Mouse (Mus musculus): ENCODE measurements around the gene B3galt5. TPM values are rescaled to one million over a fixed set of nuclear protein-coding genes. Genes with fewer than 3 reads are reported as not detected.
A peak's percentile ranks its signal among the peaks of the same experiment; 100 is the strongest.

Gene B3galt5
- polyA plus RNA-seq, 1 experiment from 2014 or later: 0.18 TPM

DNA sequence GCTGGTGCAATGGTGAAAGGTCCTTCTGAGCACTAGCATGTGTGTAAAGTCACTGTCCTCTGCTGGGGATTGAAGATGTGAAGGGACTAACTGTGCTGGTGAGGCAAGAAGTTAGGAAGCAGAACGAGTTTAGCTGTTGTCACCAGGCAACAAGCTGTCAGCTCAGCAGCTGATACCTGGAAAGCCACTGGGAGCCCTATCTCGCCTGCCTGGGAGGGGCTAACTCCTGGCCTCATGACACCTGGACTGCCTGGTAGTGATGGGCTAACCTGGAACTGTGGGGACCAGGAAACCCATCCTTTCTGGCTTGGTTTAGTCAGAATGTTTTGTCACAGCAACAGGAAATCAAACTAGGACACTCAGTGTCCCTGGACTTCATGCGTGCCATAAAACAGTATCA lies 41.0 kb downstream of the B3galt5 start:
- Histone ChIP-seq H3K9ac (replicated peaks; ENCODE audit: low read depth) (no peak overlapping the region), H3K4me2 (replicated peaks; ENCODE audit: low read depth, low read length) (no peak overlapping the region), H3K27me3 (replicated peaks; ENCODE audit: insufficient read depth, low read length) (peaks cover 12% of the 10 kb centered on the region; the same call in 1 of the 2 replicates), H3K4me1 (ENCODE audit: insufficient read depth, low read depth, low read length) (no peaks in the 10 kb centered on the region), H3K4me3 (ENCODE audit: low read depth, low read length) (no peak overlapping the region), H3K9me3 (ENCODE audit: low read length) (no peaks in the 10 kb centered on the region), H3K27ac (ENCODE audit: low read length) (no peak overlapping the region), H3K36me3 (ENCODE audit: insufficient read depth, low read length) (no peaks in the 10 kb centered on the region)
- no peak for TF ChIP-seq CTCF (IDR thresholded peaks at IDR 0.05)
- no peak for TF ChIP-seq EP300 (IDR thresholded peaks at IDR 0.05)
- DNase-seq (ENCODE audit: low spot score): no peak
- ATAC-seq: no peak
- 49% methylated on average over 3 of the region's 3 CpGs for WGBS

DNA sequence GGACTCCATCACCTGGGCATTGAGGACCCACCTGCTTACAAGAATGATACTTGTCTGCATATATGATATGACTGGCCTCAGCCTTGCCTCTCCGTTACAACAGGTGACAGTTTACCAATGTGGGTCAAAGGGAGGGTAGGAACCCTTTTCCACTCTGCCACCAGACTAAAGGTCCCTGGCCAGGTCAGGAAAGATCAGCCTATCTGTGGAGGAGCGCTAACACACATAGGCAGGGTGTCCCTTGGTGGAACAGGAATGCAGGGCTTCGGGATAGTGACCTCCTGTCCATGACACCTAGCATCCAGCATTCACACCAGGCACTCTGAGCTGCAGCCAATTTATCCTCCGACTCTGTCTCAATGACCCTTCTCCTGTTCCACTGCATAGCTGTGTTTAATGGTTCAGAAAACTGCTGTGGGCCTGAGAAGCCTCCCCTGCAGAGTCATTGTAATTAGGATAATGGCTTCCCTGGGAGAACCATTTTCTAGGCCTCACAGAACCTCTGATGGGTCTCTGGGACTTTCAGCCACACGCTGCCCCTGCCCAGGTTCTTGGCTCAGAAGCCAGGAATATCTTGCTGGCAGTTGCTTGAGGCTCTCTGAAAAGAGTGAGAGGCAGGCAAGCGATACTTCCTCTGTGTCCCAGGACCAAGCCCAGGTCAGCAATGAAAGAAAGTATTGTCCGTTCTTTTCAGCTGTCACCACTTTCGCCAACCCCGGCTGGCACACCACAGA lies 43.1 kb downstream of the B3galt5 start:
- H3K27ac ChIP-seq (ENCODE audit: low read length): no peak overlapping the region
- H3K4me3 ChIP-seq (ENCODE audit: low read depth, low read length): no peak overlapping the region
- peaks cover 12% of the 10 kb centered on the region; the same call in 1 of the 2 replicates for H3K27me3 ChIP-seq (replicated peaks; ENCODE audit: insufficient read depth, low read length)
- H3K9ac ChIP-seq (replicated peaks; ENCODE audit: low read depth): no peak overlapping the region
- ATAC-seq: no peak
- H3K9me3 ChIP-seq (ENCODE audit: low read length): no peaks in the 10 kb centered on the region
- no peak for DNase-seq (ENCODE audit: low spot score)
- WGBS: 65% methylated on average over 9 of the region's 9 CpGs
- H3K36me3 ChIP-seq (ENCODE audit: insufficient read depth, low read length): no peaks in the 10 kb centered on the region
- no peak for TF ChIP-seq CTCF (IDR thresholded peaks at IDR 0.05)
- no peak for TF ChIP-seq EP300 (IDR thresholded peaks at IDR 0.05)
- no peaks in the 10 kb centered on the region for H3K4me1 ChIP-seq (ENCODE audit: insufficient read depth, low read depth, low read length)
- no peak overlapping the region for H3K4me2 ChIP-seq (replicated peaks; ENCODE audit: low read depth, low read length)

DNA sequence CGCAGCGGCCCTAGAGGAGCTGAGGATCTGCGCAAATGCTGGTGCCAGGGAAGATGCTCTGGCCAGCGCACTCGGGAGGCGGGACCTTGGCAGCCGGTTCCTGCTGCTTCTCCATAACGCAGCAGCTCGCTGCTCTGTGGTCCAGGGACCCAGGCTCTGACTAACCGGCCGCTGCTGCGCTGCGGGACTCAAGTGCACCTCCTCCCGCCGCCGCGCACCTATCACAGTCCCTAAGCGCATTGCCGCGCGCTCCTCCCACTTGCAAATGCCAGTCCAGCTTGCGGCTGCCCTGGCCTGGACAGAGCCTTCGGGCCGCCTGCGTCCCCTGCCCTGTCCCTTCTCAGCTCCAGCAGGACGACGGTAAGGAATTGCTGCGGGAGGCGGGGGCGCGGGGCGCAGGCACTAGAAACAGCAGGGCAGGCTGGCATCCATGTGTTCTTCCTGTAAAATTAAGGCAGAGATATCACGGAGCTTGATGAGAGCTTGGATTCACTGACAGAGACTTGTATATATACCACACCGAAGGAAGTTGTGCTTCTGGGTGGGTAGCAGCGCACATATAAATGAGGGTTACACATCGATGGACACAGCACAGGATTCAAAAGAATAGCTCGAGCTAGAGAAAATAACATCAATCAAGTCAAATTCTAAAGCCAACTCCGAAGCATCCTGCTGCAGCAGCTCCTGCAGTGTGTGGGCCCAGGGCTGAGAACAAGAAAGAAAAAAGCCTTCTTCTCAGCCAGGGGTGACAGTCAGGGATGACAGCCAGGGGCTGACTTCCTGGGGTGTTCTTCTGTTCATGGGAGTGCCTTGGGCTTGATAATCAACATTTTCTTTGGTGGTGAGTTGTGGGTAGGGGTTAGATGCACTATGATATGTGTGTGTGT lies 45.4 kb downstream of the B3galt5 start:
- DNase-seq (ENCODE audit: low spot score): peak; percentile 66
- WGBS: 4% methylated on average over 37 of the region's 38 CpGs
- H3K4me2 ChIP-seq (replicated peaks; ENCODE audit: low read depth, low read length): 0 out of 2 replicates have a peak overlapping the region, but pooled peaks have one; percentile 22
- no peak overlapping the region for H3K27ac ChIP-seq (ENCODE audit: low read length)
- peak; percentile 84 for ATAC-seq
- peaks cover 12% of the 10 kb centered on the region; the same call in 1 of the 2 replicates for H3K27me3 ChIP-seq (replicated peaks; ENCODE audit: insufficient read depth, low read length)
- no peak for TF ChIP-seq CTCF (IDR thresholded peaks at IDR 0.05)
- no peak for TF ChIP-seq EP300 (IDR thresholded peaks at IDR 0.05)
- H3K9ac ChIP-seq (replicated peaks; ENCODE audit: low read depth): no peak overlapping the region
- no peaks in the 10 kb centered on the region for H3K36me3 ChIP-seq (ENCODE audit: insufficient read depth, low read length)
- H3K4me1 ChIP-seq (ENCODE audit: insufficient read depth, low read depth, low read length): no peaks in the 10 kb centered on the region
- no peaks in the 10 kb centered on the region for H3K9me3 ChIP-seq (ENCODE audit: low read length)
- H3K4me3 ChIP-seq (ENCODE audit: low read depth, low read length): no peak overlapping the region; the same call in 1 of the 2 replicates

DNA sequence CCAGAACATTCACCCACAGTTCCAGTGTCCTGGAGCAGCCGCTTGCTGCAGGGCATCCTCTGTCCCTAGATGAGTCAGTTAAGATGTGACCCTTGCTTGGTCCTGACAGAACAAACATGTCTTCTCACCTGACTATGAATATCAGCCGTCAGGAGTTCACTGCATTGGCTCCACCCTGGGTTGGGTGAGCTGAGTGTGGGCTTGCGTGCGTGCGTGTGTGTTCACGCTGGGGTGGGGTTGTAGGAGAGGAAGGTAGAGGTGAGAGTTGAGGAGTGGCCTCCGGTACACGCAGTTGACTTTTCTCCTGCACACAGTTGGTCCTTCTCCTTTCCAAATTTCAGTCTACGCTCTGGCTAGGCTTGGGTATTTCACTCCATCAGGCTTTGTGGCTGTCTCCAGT lies 47.0 kb downstream of the B3galt5 start:
- Histone ChIP-seq H3K36me3 (ENCODE audit: insufficient read depth, low read length) (no peaks in the 10 kb centered on the region), H3K9ac (replicated peaks; ENCODE audit: low read depth) (no peak overlapping the region), H3K4me3 (ENCODE audit: low read depth, low read length) (no peak overlapping the region), H3K4me1 (ENCODE audit: insufficient read depth, low read depth, low read length) (no peaks in the 10 kb centered on the region), H3K9me3 (ENCODE audit: low read length) (no peaks in the 10 kb centered on the region), H3K27ac (ENCODE audit: low read length) (no peak overlapping the region), H3K27me3 (replicated peaks; ENCODE audit: insufficient read depth, low read length) (peaks cover 12% of the 10 kb centered on the region; the same call in 1 of the 2 replicates), H3K4me2 (replicated peaks; ENCODE audit: low read depth, low read length) (no peak overlapping the region)
- WGBS: 84% methylated on average over 9 of the region's 9 CpGs
- TF ChIP-seq EP300 (IDR thresholded peaks at IDR 0.05) (no peak), CTCF (IDR thresholded peaks at IDR 0.05) (no peak)
- no peak for DNase-seq (ENCODE audit: low spot score)
- no peak for ATAC-seq

DNA sequence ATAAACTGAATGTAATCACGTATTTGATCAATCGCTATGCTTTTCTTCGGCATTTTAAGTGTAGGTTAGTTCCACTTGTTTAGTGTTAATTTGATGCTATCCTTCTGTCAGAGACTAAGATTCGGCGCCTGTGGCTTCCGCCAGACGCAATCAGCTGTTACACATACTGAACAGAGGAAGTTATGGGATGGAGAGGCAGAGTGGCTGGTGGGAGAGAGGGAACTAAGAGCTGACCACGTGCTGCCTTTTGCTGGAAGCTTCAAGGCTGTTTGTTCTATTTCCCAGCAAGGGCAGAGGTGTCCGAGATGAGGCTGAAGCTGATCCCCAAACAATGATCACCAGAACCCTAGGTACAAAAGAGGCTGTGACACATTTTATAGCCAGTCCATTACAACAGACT lies 56.3 kb downstream of the B3galt5 start:
- H3K4me3 ChIP-seq (ENCODE audit: low read depth, low read length): no peak overlapping the region
- DNase-seq (ENCODE audit: low spot score) (no peak), ATAC-seq (no peak)
- H3K4me2 ChIP-seq (replicated peaks; ENCODE audit: low read depth, low read length): no peak overlapping the region
- H3K36me3 ChIP-seq (ENCODE audit: insufficient read depth, low read length): no peaks in the 10 kb centered on the region
- WGBS: 55% methylated on average over 9 of the region's 9 CpGs
- TF ChIP-seq EP300 (IDR thresholded peaks at IDR 0.05) (no peak), CTCF (IDR thresholded peaks at IDR 0.05) (no peak)
- no peaks in the 10 kb centered on the region for H3K9me3 ChIP-seq (ENCODE audit: low read length)
- H3K4me1 ChIP-seq (ENCODE audit: insufficient read depth, low read depth, low read length): no peaks in the 10 kb centered on the region
- no peak overlapping the region for H3K27ac ChIP-seq (ENCODE audit: low read length)
- H3K27me3 ChIP-seq (replicated peaks; ENCODE audit: insufficient read depth, low read length): no peaks in the 10 kb centered on the region
- H3K9ac ChIP-seq (replicated peaks; ENCODE audit: low read depth): no peak overlapping the region

DNA sequence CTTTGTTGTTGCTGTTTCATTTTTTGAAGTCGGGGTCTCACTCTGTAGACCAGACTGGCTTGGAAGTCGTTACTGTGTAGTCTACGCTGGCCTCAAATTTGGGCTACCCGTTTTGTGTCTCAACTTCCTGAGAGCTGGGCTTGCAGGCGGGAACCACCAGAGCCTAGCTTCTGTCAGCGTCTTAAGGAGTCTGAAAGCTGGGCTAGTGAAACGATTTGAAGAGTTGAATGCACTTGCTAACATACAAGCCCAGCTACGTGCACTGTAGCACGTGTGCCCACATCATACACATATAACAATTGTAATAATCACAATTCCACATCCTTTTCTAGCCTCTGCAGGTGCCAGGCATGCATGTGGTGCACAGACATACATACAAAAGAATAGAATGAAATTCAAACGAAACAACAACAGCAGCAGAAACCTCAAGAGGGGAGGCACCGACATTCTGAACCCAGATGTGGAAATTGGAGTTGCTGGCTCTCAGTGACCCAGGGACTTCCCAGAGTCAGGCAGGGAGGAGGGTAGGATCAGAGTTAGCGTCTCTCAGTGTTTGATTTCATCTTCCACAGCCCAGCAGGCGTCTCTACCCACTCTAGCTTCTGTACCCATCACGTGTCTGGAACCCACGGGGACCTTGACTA lies 57.1 kb downstream of the B3galt5 start:
- 61% methylated on average over 15 of the region's 15 CpGs for WGBS
- H3K36me3 ChIP-seq (ENCODE audit: insufficient read depth, low read length): no peaks in the 10 kb centered on the region
- H3K9ac ChIP-seq (replicated peaks; ENCODE audit: low read depth): no peak overlapping the region
- no peaks in the 10 kb centered on the region for H3K9me3 ChIP-seq (ENCODE audit: low read length)
- TF ChIP-seq CTCF (IDR thresholded peaks at IDR 0.05) (no peak), EP300 (IDR thresholded peaks at IDR 0.05) (no peak)
- no peak overlapping the region for H3K27ac ChIP-seq (ENCODE audit: low read length)
- no peaks in the 10 kb centered on the region for H3K27me3 ChIP-seq (replicated peaks; ENCODE audit: insufficient read depth, low read length)
- DNase-seq (ENCODE audit: low spot score): no peak
- H3K4me3 ChIP-seq (ENCODE audit: low read depth, low read length): no peak overlapping the region
- no peaks in the 10 kb centered on the region for H3K4me1 ChIP-seq (ENCODE audit: insufficient read depth, low read depth, low read length)
- no peak for ATAC-seq
- H3K4me2 ChIP-seq (replicated peaks; ENCODE audit: low read depth, low read length): no peak overlapping the region

Data from lung, postnatal 0 days (tissue).